Mouse (Mus musculus) frontal cortex, adult (tissue): ENCODE measurements at regions not wholly inside any gene's neighbourhood (a gene's known extent, or its start where the extent isn't known, plus 50 kb on each side); places are given as distances from the start of the nearest gene placed in this dataset.

ENCODE experiments used
- ATAC-seq: cut with Nextera tagmentation; 2 replicates; pipeline ENCODE4 v1.9.2; 2017; ENCODE audit warnings: mild to moderate bottlenecking, moderate library complexity, mixed read lengths; ENCODE audit not compliant: low TSS enrichment

DNA sequence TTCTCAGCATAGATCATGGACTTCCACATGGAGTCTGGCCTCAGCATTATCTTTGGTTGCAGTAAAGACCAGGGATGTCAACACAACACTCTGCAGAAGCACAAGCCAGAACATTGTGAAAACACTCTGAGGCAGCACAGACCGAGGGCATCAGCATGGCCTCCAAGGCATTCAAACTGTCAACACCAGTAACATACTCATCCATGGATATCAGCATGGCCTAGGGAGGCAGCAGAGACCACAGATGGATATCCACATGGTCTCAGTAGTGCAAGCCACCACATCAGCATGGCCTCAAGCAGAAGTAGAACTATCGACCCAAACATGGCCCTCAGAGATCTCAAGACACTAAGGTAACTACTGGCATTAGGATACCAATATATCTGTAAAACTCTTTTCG lies 935.8 kb downstream of the Slitrk1 start:
- ATAC-seq, result no peak

DNA sequence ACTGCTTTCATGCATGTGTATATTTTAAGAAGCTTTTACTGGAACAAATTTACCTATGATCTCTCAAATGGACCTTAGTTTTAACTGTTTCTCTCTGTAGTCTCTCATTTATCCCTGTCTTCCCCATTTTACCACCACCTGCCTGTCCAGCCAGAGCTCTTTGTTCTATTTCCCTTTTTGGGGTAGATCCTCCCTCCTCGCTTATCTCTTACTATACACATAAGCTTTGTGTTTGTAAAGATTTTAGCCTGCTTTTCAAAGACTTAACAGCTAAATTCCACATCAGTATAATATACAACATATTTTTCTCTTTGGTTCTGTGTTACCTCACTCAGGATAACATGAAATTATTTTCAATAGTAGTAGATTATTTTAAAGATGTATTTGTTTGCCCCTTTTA lies 961.9 kb downstream of the Slitrk1 start:
- ATAC-seq, result no peak

DNA sequence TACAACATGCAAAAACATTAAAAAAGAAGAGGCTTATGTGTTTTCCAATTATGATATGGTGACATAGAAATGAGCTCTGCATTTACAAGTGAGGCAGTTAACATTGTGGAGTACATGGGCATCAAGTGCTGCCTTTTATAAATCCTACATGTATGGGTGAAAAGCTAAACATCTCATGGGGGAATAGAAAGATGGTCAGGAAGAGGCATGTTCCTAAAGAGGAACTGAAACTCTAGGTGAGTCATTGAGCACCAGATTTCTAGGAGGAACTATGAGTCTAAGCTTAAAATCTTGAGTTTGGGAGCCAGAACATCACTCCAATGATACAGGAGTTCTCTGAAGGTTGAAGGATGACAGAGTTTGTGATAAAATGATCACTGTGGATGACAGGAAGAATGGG lies 1010.2 kb downstream of the Slitrk1 start:
- no peak for ATAC-seq

DNA sequence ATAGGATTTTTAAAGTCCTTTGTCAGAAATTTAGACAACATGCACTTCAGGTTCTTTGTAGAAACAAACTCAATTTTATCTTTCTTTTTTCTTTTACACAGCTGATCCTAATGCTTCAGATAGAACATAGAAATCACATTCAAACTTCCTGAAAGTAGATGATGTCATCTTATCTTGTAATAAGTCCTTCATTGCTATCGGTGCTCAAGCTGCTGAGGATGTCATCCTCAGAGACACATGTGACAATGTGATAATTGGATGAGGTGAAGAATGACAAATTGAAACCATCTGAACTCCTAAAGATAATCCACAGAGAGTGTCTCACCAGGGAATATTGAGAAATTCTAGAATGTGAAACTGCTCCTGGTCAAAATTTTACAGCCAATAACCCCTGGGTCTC lies 1012.1 kb downstream of the Slitrk1 start:
- ATAC-seq, result no peak

DNA sequence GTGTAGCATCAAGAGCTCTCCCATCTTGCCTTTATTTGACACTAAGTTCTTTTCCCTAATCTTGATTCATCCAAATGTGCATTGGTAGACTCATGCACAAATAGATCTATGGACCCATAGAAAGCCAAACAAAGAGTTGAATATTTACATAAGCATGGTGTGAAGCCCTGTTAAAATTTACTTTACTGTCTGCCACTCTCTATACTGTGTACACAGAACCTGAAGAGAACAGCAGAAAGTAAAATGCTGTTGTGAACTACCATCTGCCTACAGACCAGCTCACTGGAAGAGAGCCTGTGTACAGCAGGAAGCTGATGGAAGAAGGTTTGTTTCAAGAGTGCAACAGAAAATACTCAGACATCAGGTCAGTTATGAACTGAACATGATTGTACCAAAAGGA lies 1053.1 kb downstream of the Slitrk1 start:
- ATAC-seq, result no peak

DNA sequence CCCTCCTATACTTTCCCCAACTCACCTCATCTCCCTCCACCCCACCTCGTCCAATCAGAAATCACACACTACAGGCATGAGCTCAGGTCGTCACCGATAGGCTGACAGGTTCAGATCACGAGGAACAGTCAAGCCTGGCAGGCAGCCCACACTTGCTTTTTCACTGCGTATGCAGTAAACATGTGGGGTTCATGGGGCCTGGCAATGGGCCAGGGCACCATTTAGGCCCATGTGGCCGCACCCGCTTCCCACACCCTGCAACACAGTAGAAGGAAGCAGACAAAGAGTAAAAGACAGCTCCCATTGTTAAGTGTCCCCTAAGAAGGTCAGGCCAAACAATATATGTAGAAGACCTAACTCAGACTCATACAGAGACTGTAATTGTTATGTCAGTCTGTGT lies 1064.3 kb downstream of the Slitrk1 start:
- no peak for ATAC-seq

DNA sequence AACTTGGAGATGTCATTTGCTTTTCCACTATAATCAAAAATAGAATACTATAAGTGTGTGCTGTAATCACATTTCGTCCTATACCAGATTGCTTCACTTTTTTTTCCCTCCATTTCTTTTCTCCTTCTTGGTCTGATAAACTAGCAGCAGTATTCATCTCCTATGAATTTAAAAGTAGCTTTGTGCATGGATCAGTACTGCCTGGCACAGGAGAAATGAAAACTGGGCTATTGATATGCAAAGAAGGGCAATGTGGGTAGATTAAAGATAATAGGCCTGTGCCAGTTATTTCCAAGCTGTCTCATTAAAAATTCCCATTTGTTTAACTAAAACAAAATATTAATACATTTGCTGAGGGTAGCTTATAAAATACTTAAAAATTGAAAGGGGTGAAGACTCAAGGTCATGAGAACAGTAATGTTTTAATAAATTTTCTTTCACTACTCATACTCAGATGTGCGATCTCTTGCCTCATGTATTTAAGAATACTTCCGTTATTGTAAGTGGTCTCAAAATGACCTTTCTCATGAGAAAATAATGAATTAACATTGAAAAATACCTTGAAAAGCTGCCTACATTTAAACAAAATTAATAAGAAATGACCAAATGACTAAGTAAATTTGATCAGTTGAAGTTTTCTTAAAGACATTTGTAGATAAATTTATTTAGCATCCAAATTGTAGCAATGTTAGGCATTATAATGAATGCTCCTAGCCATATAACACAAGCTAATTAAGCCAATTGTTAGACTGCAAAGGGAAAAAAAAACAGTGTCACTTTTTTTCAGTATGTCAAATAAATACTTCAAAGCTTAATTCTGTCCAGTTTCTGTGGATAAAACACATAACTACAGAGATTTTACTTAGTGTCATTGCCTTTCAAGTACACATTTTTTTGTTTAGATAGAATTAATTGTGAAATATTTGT lies 1068.4 kb downstream of the Slitrk1 start:
- no peak for ATAC-seq

DNA sequence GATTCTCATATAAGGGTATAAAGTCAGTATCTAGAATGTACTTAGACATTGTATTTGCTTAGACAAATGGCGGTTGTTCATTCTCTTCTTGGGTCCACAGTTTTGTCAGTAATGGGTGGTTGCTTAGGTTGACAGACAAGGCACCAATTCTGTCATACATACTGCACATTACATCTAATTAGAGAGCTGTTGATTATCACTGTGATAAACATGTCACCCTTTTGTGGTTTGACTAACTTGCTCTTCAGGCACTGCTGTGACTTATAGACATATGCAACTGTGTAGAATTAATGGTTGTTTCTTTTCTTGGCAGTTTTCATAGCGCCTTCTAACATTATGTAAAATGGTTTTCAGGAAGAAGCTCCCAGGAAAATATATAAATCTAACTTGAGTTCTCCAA lies 1069.4 kb downstream of the Slitrk1 start:
- ATAC-seq, result no peak

DNA sequence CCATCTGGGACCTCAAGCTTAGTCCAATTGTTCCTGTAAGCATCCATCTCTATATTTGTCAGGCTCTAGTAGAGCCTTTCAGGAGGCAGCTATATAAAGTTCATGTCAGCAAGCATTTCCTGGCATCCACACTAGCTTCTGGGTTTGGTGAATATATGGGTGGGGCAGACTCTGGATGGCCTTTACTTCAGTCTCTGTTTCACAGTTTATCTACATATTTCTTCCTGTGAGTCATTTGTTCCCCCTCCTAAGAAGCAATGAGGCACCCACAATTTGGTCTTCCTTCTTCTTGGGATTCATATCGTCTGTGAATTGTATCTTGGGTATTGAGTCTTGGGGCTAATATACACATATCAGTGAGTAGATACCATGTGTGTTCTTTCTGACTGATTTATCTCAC lies 1081.0 kb downstream of the Slitrk1 start:
- no peak for ATAC-seq

DNA sequence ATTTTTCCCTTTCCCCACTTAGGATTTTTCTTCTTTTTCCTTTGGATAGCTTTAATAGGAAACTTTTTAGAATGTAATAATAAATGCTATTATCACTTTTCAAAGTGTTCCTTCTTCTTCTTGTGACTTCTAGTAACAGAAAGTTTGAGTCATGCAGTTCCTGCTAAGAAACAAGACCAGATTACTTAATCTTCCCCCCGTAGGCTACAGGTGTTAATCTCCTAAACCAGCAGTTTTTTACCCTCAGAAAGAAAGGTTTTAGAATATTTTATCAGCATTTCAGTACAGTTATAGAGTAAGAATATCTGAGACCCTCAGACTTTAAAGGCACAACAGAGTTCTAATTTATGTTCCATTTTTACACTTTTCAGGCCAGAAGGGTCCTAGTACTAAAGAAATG lies 1128.7 kb downstream of the Slitrk1 start:
- ATAC-seq, result no peak
